Mouse (Mus musculus): ENCODE measurements around the gene Rbms3. TPM values are rescaled to one million over a fixed set of nuclear protein-coding genes. Genes with fewer than 3 reads are reported as not detected.

The Rbms3 gene
- 75.1 and 84.7 TPM in 2 replicates for polyA plus RNA-seq (2015; fragmentation: Nextera tagmentation; extraction: Ambion mirVana)

- H3K27ac ChIP-seq (ENCODE audit: low read depth, low read length): no peak within 1 kb of the TSS
- WGBS: 49% methylated on average over 9 of the region's 9 CpGs
- ATAC-seq: no peak
- H3K36me3 ChIP-seq (ENCODE audit: control insufficient read depth, insufficient read depth, low read length): no peaks in the 10 kb centered on the region
- peaks cover 11% of the 10 kb centered on the region for H3K4me1 ChIP-seq (ENCODE audit: control insufficient read depth, insufficient read depth, low read depth, low read length)
- H3K9me3 ChIP-seq (ENCODE audit: control insufficient read depth, low read length): no peaks in the 10 kb centered on the region
- H3K4me2 ChIP-seq (ENCODE audit: low read length): no peak within 1 kb of the TSS
- H3K27me3 ChIP-seq (replicated peaks; ENCODE audit: control insufficient read depth, insufficient read depth, low read length): no peaks in the 10 kb centered on the region
- H3K9ac ChIP-seq (ENCODE audit: low read depth, low read length): no peak within 1 kb of the TSS
- no peak within 1 kb of the TSS for H3K4me3 ChIP-seq (ENCODE audit: low read length)
These were observed at the start of gene Rbms3 for GRCm38 (mm10) chr9:117629771-117630170. TSS of gene Rbms3 (minus strand) at chr9:117629913.

GRCm38 (mm10) chr9:117673311-117673710 is 43.6 kb upstream of the Rbms3 start:
- Histone ChIP-seq H3K4me3 (ENCODE audit: low read length) (no peak overlapping the region), H3K4me1 (ENCODE audit: control insufficient read depth, insufficient read depth, low read depth, low read length) (no peaks in the 10 kb centered on the region), H3K4me2 (ENCODE audit: low read length) (no peak overlapping the region), H3K27ac (ENCODE audit: low read depth, low read length) (no peak overlapping the region), H3K9me3 (ENCODE audit: control insufficient read depth, low read length) (no peaks in the 10 kb centered on the region), H3K9ac (ENCODE audit: low read depth, low read length) (no peak overlapping the region), H3K27me3 (replicated peaks; ENCODE audit: control insufficient read depth, insufficient read depth, low read length) (no peaks in the 10 kb centered on the region), H3K36me3 (ENCODE audit: control insufficient read depth, insufficient read depth, low read length) (no peaks in the 10 kb centered on the region)
- ATAC-seq: no peak
- WGBS: 81% methylated on average over 5 of the region's 5 CpGs

DNA sequence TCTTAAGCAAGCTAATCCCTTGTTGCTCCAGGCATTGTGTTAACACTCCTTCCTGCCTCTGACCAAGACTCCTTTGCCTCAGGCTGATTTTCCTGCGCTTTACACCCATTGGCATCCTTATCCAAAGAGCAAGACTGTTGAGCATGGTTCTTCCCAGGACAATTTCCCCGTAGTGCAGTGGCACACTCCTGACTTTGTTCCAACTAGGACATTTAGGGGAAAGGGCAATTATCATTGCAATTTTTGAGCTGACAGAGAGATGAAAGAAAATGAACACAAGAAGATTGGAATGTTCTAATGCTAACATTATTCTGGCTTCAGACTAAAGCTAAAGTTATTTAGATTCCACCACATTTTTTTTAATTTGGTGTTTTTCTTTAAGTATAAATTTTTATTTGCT is 24.9 kb upstream of the Rbms3 start:
- Histone ChIP-seq H3K9me3 (ENCODE audit: control insufficient read depth, low read length) (no peaks in the 10 kb centered on the region), H3K4me3 (ENCODE audit: low read length) (no peak overlapping the region), H3K4me1 (ENCODE audit: control insufficient read depth, insufficient read depth, low read depth, low read length) (no peaks in the 10 kb centered on the region; the same call in 1 of the 2 replicates), H3K27ac (ENCODE audit: low read depth, low read length) (no peak overlapping the region), H3K27me3 (replicated peaks; ENCODE audit: control insufficient read depth, insufficient read depth, low read length) (no peaks in the 10 kb centered on the region), H3K4me2 (ENCODE audit: low read length) (no peak overlapping the region), H3K9ac (ENCODE audit: low read depth, low read length) (no peak overlapping the region), H3K36me3 (ENCODE audit: control insufficient read depth, insufficient read depth, low read length) (no peaks in the 10 kb centered on the region)
- no peak for ATAC-seq
- 67% methylated on average over 2 of the region's 2 CpGs for WGBS

DNA sequence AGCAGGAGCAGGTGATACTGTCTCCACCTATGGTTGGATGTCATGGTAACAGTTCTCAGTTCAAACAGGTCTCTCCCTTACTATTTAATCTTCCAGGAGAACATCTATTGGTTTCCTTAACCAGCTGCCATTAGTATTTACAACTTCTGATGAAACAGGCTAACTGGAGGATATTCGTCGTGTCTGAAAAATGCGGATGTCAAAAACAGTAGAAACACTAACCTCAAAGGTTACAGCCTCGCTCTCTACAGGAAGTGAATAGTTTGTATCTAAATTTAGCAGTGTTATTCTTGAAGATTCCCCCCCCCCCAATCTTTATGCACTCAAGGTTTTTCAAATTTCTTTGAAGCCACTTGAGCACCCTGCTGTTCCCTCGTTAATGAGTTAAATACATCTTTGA is 23.9 kb upstream of the Rbms3 start:
- Histone ChIP-seq H3K27ac (ENCODE audit: low read depth, low read length) (no peak overlapping the region), H3K4me2 (ENCODE audit: low read length) (no peak overlapping the region)

GRCm38 (mm10) chr9:117646131-117646530 is 16.4 kb upstream of the Rbms3 start:
- Histone ChIP-seq H3K36me3 (ENCODE audit: control insufficient read depth, insufficient read depth, low read length) (no peaks in the 10 kb centered on the region), H3K27me3 (replicated peaks; ENCODE audit: control insufficient read depth, insufficient read depth, low read length) (no peaks in the 10 kb centered on the region), H3K9ac (ENCODE audit: low read depth, low read length) (no peak overlapping the region), H3K4me1 (ENCODE audit: control insufficient read depth, insufficient read depth, low read depth, low read length) (no peaks in the 10 kb centered on the region), H3K9me3 (ENCODE audit: control insufficient read depth, low read length) (no peaks in the 10 kb centered on the region), H3K4me3 (ENCODE audit: low read length) (no peak overlapping the region), H3K27ac (ENCODE audit: low read depth, low read length) (no peak overlapping the region), H3K4me2 (ENCODE audit: low read length) (no peak overlapping the region)
- 82% methylated on average over 2 of the region's 2 CpGs for WGBS
- ATAC-seq: no peak

More for the DNA sequence above, 23.9 kb upstream of the Rbms3 start:
- Histone ChIP-seq H3K9me3 (ENCODE audit: control insufficient read depth, low read length) (no peaks in the 10 kb centered on the region), H3K4me1 (ENCODE audit: control insufficient read depth, insufficient read depth, low read depth, low read length) (no peaks in the 10 kb centered on the region; the same call in 1 of the 2 replicates), H3K4me3 (ENCODE audit: low read length) (no peak overlapping the region), H3K36me3 (ENCODE audit: control insufficient read depth, insufficient read depth, low read length) (no peaks in the 10 kb centered on the region), H3K27me3 (replicated peaks; ENCODE audit: control insufficient read depth, insufficient read depth, low read length) (no peaks in the 10 kb centered on the region), H3K9ac (ENCODE audit: low read depth, low read length) (no peak overlapping the region)
- no peak for ATAC-seq
- 56% methylated on average over 5 of the region's 5 CpGs for WGBS

DNA sequence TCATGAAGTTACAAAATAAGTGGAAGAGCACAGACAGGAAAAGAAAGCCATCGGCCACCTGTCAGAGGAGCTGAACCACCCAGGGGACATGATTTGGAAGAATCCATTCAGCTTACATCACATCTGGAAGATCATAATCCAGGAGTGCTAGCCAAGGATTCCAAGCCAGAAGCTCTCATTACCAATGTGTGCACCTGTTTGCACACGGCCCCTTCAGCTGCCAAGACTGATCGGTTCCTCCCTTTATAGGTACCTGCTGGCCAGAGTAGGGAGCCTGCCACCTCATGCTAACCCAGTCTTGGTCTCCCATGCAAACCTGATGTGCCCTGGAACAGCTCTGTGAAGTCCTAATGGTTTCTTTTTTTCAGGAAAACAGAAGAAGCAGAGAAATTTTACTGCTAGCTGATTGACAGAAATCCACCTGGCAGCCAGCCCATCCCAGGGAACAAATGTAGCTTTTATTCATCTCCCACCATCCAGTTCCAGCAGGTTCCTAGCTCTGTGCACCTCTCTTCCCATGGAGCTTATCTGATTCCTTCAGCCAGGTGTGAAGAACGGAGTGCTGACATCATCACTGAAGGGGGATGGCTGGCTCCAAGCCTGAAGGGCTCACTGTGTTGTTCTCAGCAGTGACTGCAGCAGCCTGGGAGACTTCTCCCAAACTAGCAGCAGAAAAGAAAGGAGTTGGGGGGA is 11.5 kb upstream of the Rbms3 start:
- Histone ChIP-seq H3K4me2 (ENCODE audit: low read length) (no peak overlapping the region), H3K36me3 (ENCODE audit: control insufficient read depth, insufficient read depth, low read length) (no peaks in the 10 kb centered on the region), H3K27ac (ENCODE audit: low read depth, low read length) (no peak overlapping the region), H3K9me3 (ENCODE audit: control insufficient read depth, low read length) (no peaks in the 10 kb centered on the region), H3K4me3 (ENCODE audit: low read length) (no peak overlapping the region), H3K4me1 (ENCODE audit: control insufficient read depth, insufficient read depth, low read depth, low read length) (no peaks in the 10 kb centered on the region), H3K27me3 (replicated peaks; ENCODE audit: control insufficient read depth, insufficient read depth, low read length) (no peaks in the 10 kb centered on the region), H3K9ac (ENCODE audit: low read depth, low read length) (no peak overlapping the region)
- ATAC-seq: no peak
- 82% methylated on average over 4 of the region's 4 CpGs for WGBS

DNA sequence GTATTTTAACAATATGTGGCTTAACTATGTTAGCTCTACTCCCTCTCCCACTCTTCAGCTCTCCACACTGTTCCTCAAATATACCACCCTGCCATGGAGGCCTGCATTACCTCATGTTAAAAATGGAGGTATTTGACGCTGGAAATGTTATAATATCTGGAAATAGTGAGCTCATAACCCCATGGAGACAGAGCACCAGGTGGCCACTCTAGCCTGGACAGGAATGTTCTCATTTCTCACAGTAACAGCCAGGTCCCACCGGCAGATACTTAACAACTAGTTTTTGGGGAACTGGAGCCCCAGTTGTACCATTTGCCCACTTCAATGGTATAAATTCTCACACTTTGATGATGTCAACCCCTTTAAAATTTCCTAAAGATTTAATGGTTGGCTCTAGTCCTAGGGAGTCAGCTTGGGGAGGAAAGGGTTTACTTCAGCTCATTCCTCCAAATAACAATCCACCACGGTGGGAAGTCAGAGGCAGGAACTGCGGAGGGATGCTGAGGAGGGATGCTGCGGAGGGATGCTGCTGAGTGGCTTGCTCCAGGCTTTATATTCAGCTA is 9.0 kb upstream of the Rbms3 start:
- Histone ChIP-seq H3K27me3 (replicated peaks; ENCODE audit: control insufficient read depth, insufficient read depth, low read length) (no peaks in the 10 kb centered on the region), H3K4me1 (ENCODE audit: control insufficient read depth, insufficient read depth, low read depth, low read length) (no peaks in the 10 kb centered on the region), H3K9me3 (ENCODE audit: control insufficient read depth, low read length) (no peaks in the 10 kb centered on the region), H3K4me3 (ENCODE audit: low read length) (no peak overlapping the region), H3K9ac (ENCODE audit: low read depth, low read length) (no peak overlapping the region), H3K27ac (ENCODE audit: low read depth, low read length) (no peak overlapping the region), H3K36me3 (ENCODE audit: control insufficient read depth, insufficient read depth, low read length) (no peaks in the 10 kb centered on the region), H3K4me2 (ENCODE audit: low read length) (no peak overlapping the region)
- no peak for ATAC-seq
- 78% methylated on average over 5 of the region's 5 CpGs for WGBS

DNA sequence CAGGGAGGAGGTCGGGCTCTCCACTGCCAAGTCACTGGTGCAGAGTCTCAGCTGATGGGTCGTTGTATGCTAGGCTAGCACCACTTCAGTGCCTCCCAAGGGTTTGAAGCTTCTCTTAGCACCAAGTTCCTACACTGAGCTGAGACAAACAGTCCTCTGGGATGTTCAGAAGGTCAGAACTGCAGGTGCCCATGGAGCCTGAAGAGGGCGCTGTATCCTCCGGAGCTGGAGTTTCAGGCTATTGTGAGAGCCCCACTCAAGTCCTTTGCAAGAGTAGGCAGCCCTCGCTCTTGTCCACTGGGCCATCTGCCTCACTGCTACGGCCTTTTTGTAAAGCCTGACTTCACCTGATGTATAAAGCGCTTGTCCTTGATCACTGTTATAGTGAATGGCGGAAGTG is 6.8 kb upstream of the Rbms3 start:
- H3K4me3 ChIP-seq (ENCODE audit: low read length): no peak overlapping the region
- no peak overlapping the region for H3K27ac ChIP-seq (ENCODE audit: low read depth, low read length)
- no peaks in the 10 kb centered on the region for H3K27me3 ChIP-seq (replicated peaks; ENCODE audit: control insufficient read depth, insufficient read depth, low read length)
- H3K36me3 ChIP-seq (ENCODE audit: control insufficient read depth, insufficient read depth, low read length): no peaks in the 10 kb centered on the region
- no peak overlapping the region for H3K9ac ChIP-seq (ENCODE audit: low read depth, low read length)
- 77% methylated on average over 8 of the region's 8 CpGs for WGBS
- H3K4me2 ChIP-seq (ENCODE audit: low read length): no peak overlapping the region
- ATAC-seq: no peak
- no peaks in the 10 kb centered on the region for H3K4me1 ChIP-seq (ENCODE audit: control insufficient read depth, insufficient read depth, low read depth, low read length)
- H3K9me3 ChIP-seq (ENCODE audit: control insufficient read depth, low read length): no peaks in the 10 kb centered on the region

GRCm38 (mm10) chr9:117627173-117627572 is 2.5 kb downstream of the Rbms3 start:
- Histone ChIP-seq H3K4me3 (ENCODE audit: low read length) (no peak overlapping the region), H3K27me3 (replicated peaks; ENCODE audit: control insufficient read depth, insufficient read depth, low read length) (no peaks in the 10 kb centered on the region), H3K9me3 (ENCODE audit: control insufficient read depth, low read length) (no peaks in the 10 kb centered on the region), H3K4me1 (ENCODE audit: control insufficient read depth, insufficient read depth, low read depth, low read length) (peaks cover 11% of the 10 kb centered on the region), H3K4me2 (ENCODE audit: low read length) (no peak overlapping the region), H3K36me3 (ENCODE audit: control insufficient read depth, insufficient read depth, low read length) (no peaks in the 10 kb centered on the region), H3K9ac (ENCODE audit: low read depth, low read length) (no peak overlapping the region), H3K27ac (ENCODE audit: low read depth, low read length) (no peak overlapping the region)
- no peak for ATAC-seq
